Mouse (Mus musculus) heart, adult 2 months (tissue): Measurements from ENCODE around the gene Reg3a.
"Not testable (repeated sequence)": the region's sequence is repeated elsewhere in the genome, so short reads cannot be mapped to it uniquely, and the experiment has no call there.

ENCODE experiments used
- CTCF ChIP-seq: fragments of 200-600 bp; IDR thresholded peaks from 2 replicates; pipeline ENCODE4 v1.8.1; 2022; ENCODE audit warnings: antibody characterized with exemption, mild to moderate bottlenecking, moderate library complexity
- EP300 ChIP-seq: fragments of 200-500 bp; IDR thresholded peaks from 2 replicates; pipeline ENCODE4 v1.6.1; 2011; ENCODE audit warnings: low read depth, low read length, control low read depth; ENCODE audit not compliant: insufficient read depth
- POLR2A ChIP-seq: fragments of 200-500 bp; IDR thresholded peaks from 2 replicates; pipeline ENCODE4 v1.6.1; 2011; ENCODE audit warnings: mild to moderate bottlenecking, low read depth, low read length, control low read depth; ENCODE audit not compliant: insufficient read depth

DNA sequence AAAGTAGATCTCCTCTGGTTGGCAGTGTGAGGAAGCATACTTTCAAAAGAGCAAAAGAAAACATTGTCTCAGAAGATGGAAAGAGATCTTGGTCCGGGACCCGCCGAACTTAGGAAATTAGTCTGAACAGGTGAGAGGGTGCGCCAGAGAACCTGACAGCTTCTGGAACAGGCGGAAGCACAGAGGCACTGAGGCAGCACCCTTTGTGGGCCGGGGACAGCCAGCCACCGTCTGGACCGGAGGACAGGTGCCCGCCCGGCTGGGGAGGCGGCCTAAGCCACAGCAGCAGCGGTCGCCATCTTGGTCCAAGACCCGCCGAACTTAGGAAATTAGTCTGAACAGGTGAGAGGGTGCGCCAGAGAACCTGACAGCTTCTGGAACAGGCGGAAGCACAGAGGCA is 14.8 kb downstream of the Reg3a start, which contains the start of gene Reg2:
- TF ChIP-seq EP300, POLR2A, CTCF: not testable (repeated sequence)
